Mouse (Mus musculus) left cerebral cortex, adult 18-20 months (tissue): Measurements from ENCODE around the gene Nelfcd. TPM values are rescaled to one million over a fixed set of nuclear protein-coding genes. Genes with fewer than 3 reads are reported as not detected.

Source experiments
- DNase-seq, 2 experiments: peaks; one replicate each; pipeline ENCODE4 v3.0.0; 2021 to 2022; ENCODE audit warnings: low spot score in 2 of 2, mixed read lengths in 1 of 2
- long read RNA-seq, 2 experiments: library from polyadenylated mRNA; stranded (forward); transcript quantifications; one replicate each; pipeline ENCODE4 v2.0.0; 2021
- total RNA-seq, 2 experiments: library from RNA; stranded (reverse); gene quantifications; 2 replicates each; pipeline ENCODE4 v1.2.3; 2021

The Nelfcd gene
- total RNA-seq = 10 to 100 TPM; 48.5 to 52.3 TPM
- long read RNA-seq, experiment 1, transcript Nelfcd-202 (15 exons, 2,279 nt) = major isoform, 86 of 119 reads
- long read RNA-seq, experiment 1, partial matches to known transcripts = 7 of 119 reads
- long read RNA-seq, experiment 1, other reads (novel, unspliced or antisense) = 26 of 119 reads
- long read RNA-seq, experiment 2, transcript Nelfcd-202 (15 exons, 2,279 nt) = major isoform, 69 of 81 reads
- long read RNA-seq, experiment 2, partial matches to known transcripts = 2 of 81 reads
- long read RNA-seq, experiment 2, other reads (novel, unspliced or antisense) = 10 of 81 reads

GRCm38 (mm10) chr2:174415731-174416310 is at the start of gene Nelfcd:
Gene Nelfcd, plus strand, starts transcription at chr2:174415804.
- peak; percentile 91 to 94 for DNase-seq

DNA sequence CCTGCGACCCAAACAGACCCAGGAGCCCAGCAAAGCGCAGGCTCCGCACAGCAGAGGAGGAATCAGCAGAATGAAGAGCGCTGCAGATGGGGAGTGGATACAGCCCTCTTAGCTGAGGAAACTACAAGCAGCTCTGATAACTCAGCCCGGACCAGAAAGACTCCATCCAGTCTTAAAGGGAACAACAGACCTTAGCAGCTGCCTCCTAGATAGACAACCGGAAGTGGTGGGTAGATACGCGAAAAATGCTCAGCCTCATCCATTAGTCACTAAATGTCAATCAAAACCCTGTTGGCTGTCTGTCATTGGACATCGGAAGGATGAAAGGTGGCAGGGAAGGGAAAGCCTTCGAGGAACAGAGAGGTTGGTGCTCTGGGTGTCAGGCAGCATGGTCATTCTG is 49.0 kb upstream of the Nelfcd start:
- no peak for DNase-seq

DNA sequence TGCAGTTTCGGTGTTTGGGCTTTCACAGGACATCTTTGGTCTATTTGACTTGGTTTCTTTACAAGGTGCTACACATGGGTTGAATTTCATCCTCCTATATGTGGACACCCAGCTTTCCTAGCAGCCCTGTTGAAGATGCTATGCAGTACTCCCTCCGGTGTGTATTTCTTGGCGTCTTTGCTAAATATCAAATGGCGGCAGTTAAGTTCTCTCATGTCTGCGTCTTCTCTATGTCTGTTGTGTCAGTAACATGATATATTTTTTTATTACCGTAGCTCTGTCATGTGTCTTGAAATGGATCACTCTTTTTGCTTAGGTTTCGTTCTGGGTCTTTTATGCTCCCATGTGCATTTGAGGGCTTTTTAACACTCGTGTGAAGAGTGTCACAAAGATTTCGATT is 34.6 kb upstream of the Nelfcd start:
- no peak for DNase-seq

- DNase-seq = no peak
Observed at GRCm38 (mm10) chr2:174391936-174392335, 23.7 kb upstream of the Nelfcd start.

DNA sequence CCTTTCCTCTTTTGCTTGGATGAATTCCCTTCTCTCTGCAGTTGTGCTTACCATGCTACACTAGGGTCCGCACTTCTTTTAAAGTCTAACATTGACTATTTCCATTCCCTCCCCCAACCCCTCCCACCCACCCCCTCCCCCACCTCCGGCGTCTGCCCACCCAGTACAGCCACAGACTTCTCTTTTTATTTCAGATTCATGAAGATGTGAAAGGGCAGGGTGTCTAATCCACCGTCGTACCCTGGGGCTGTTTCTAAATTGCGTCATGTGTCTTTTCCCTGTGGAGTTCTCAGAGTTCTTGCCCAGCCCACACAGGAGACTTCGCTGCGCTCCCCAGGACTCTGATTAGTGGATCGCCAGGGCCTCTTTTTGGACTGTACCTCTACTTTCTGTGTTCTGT is 23.1 kb upstream of the Nelfcd start:
- DNase-seq = no peak

DNA sequence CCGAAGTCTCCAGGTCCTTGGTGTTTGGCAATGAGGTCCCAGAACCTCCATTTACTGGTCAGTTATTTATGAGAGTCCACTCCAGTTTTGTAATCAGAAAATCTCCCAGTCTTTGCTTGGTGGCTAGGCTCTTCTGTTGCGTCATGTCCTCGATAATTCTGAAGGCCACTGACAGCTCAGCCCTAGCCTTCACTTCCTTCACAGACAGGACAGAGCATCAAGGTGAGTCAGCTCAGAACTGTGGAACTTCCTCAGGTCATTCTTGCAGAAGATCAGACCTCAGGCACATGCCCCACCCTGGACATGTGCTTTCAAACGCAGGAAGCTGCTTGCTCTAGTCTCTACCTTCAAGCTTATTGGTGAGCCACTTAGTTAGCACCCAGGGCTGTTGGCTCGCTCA is 22.2 kb upstream of the Nelfcd start:
- no peak for DNase-seq

- no peak for DNase-seq
Observed at GRCm38 (mm10) chr2:174396643-174397042, 19.0 kb upstream of the Nelfcd start.

GRCm38 (mm10) chr2:174397065-174397464 is 18.5 kb upstream of the Nelfcd start:
- DNase-seq = no peak

- DNase-seq = no peak
Observed at GRCm38 (mm10) chr2:174397881-174398280, 17.7 kb upstream of the Nelfcd start.

DNA sequence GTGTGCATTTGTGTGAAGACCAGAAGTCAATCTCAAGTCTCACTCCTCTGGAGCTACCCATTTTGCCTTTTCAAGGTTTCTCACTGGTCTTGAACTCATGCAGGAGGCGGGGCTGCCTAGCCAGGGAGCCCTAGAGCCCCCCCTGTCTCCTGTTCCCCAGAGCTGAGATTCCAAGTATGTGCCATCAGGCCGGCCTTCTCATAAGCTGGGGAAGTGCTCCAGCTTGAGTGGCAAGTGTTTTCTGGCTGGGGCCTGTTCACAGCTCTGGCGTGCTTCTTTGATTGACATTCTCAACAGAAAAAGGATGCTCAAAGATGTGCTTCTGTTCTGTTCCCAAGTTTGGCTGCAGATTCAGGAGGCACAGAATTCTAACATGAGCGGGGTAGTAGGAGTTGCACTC is 15.2 kb upstream of the Nelfcd start:
- no peak for DNase-seq

DNA sequence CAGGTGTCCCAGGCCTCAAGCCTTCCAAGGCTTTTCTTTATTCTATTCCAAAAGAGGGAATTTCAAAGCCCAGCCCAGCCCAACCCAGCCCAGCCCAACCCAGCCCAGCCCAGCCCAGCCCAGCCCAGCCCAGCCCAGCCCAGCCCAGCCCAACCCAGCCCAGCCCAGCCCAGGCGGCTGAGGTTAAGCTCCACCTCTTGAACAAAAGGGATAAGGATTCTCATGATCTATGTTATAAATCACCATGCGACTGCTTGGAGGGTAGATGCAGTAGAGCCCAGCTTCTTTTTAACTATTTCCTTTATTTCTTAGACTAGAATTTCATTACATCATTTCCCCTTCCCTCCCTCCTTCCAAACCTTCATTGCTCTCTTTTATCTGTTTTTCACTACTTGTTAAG is 5.4 kb upstream of the Nelfcd start:
- no peak for DNase-seq

- DNase-seq = no peak
Observed at GRCm38 (mm10) chr2:174413127-174413526, 2.5 kb upstream of the Nelfcd start.

GRCm38 (mm10) chr2:174415001-174415730 is 438 bp upstream of the Nelfcd start:
- no peak for DNase-seq

DNA sequence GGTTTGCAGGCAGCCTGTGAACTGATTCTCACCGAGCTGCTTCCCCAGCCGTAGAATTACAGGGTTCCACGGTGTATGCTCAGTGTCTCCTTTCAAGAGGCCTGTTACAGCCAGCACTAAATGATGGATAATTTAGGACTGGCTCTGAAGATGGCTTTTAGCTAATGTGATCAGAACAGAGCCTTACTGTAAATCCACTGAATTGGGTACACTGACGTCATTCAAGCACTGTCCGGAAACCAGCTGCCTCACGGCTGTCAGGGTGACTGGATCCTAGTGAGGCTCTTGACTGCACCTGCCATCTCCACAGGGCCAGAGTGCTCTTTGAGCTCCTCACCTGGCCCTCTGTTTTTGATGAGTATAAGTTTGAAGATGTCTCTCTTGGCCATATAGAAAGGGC is 5.5 kb downstream of the Nelfcd start:
- DNase-seq = no peak

- DNase-seq = no peak
Observed at GRCm38 (mm10) chr2:174424301-174425085, 8.9 kb downstream of the Nelfcd start.

GRCm38 (mm10) chr2:174426856-174427255 is 11.3 kb downstream of the Nelfcd start:
- DNase-seq = no peak

- DNase-seq = no peak
Observed at GRCm38 (mm10) chr2:174428076-174428835, 12.7 kb downstream of the Nelfcd start.

- DNase-seq = no peak
Observed at GRCm38 (mm10) chr2:174428996-174429591, 13.5 kb downstream of the Nelfcd start.

DNA sequence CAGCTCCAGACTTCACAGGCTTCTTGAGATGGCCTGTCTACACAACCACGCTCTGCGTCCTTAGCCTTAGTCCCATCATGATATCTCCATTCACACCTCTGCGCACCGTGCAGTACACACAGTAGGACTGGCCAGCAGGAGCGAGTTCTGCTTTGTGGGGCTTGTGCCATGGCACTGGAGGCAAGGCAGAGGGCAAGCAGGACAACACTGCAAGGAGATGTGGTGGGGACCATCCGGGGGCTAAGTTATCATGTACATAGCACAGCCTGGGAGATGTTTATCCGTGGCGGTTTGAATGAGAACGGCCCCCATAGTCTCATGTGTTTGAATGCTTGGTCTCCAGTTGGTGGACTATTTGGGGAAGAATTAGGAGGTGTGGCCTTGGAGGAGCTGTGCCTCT is 19.3 kb downstream of the Nelfcd start:
- no peak for DNase-seq

DNA sequence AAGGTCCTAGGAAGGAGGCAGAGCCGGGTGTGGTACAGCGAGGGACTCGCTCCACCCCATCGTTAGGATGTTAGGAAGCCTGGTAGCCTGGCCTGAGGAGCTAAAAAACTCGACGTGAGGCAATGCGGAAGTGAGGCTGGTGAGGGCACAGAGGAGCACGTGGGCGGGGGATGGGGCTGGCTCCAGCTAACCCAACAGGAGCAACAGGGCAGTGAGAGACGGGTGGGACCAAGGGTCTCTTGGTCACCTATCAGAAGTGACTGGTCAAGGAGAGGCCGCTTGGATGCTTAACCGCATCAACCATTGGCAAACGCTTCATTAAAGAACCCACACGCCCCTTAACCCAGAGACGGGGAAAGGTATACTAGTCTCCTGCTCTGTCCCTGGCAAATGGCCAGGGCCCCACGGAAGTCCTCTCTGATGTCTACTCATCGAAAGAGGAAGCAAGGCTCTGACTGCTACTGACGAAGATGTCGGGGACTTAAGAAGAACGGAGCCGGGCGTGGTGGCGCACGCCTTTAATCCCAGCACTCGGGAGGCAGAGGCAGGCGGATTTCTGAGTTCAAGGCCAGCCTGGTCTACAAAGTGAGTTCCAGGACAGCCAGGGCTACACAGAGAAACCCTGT is 20.6 kb downstream of the Nelfcd start:
- no peak for DNase-seq
